Mouse (Mus musculus): ENCODE data around the gene Tmem18.

The Tmem18 gene

DNA sequence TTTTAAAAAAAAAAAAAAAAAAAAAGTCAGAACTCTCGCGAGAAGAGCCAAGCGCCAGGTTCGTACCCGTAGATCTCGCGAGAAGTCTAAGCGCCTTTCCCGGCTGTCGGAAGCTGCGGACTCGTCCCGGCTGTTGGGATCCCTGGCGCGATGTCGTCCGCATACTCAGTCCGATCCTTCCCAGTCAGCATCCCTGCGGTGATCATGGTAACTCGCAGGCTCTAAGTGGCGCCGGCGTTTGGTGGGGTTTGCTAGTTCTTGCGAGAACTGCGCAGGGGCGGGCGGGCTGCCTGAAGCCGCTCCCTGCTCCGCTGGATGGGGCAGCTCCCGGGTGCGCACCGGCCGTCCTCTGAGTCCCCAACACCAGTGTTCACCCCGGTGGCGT, at the start of gene Tmem18:
Gene Tmem18, plus strand, starts transcription at position 71 of the 385 bp plus-strand sequence.
- DNase-seq, result peak; percentile 82

GRCm38 (mm10) chr12:30557349-30557748, 26.9 kb upstream of the Tmem18 start:
- DNase-seq, result no peak

DNA sequence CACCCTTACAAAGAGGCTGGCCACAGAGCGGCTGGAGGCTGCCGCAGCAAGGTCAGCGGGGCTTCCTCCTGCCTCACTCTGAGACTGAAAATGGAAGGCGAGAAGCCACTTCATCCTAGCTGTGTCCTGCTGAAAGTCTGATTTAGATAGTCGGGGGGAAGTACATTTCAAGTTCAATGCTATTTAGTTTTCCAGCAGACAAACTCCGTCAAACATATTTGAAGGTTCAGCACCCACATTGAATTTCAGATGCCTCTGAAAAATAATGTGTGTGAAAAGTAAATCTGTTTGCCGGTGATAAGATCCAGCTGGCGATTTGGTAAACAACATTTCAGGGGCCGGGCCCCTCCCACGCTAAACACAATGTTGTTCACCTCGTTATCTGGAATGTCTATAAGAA, 22.8 kb upstream of the Tmem18 start:
- no peak for DNase-seq

DNA sequence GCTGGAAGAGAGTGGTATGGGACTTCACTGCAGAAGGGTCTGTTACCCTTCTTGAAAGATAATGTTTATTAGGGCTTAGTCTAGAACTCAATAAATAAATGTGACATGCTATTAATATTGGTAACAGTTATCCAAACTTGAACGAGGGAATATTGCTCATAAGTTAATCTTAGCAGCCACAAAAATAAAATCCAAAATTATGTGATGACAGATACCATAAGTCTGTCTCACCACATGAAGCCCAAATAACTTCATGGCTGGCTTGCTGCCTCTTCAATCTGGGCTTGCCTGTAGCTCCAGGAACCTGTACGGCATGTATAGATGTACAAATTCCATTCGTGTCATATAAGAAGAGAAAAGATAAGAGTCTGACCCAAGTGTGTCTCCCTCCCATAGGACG, 12.2 kb upstream of the Tmem18 start:
- DNase-seq, result no peak

DNA sequence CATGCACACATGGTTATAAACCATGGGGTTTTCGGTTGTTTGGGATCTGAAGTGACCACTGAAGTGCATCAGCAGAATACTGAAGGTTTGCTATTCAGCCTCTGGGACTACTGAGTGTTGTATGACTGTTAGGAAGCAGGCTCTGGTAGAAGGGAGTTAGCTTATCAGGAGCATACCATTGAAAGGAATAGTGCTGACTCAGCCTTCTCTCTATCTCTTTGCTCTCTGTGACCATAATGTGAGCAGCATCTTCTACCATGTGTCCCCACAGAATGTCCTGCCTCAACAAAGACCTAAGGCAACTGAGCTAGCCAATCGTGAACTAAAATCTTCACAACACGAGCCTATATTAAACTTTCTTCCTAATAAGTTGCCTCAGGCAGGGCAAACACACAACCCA, 8.3 kb upstream of the Tmem18 start:
- DNase-seq, result no peak

- peak; percentile 51 to 62 for DNase-seq
These were observed 6.2 kb upstream of the Tmem18 start for GRCm38 (mm10) chr12:30578019-30578418.

- no peak for DNase-seq
These were observed 2.9 kb upstream of the Tmem18 start for GRCm38 (mm10) chr12:30581277-30581676.

DNA sequence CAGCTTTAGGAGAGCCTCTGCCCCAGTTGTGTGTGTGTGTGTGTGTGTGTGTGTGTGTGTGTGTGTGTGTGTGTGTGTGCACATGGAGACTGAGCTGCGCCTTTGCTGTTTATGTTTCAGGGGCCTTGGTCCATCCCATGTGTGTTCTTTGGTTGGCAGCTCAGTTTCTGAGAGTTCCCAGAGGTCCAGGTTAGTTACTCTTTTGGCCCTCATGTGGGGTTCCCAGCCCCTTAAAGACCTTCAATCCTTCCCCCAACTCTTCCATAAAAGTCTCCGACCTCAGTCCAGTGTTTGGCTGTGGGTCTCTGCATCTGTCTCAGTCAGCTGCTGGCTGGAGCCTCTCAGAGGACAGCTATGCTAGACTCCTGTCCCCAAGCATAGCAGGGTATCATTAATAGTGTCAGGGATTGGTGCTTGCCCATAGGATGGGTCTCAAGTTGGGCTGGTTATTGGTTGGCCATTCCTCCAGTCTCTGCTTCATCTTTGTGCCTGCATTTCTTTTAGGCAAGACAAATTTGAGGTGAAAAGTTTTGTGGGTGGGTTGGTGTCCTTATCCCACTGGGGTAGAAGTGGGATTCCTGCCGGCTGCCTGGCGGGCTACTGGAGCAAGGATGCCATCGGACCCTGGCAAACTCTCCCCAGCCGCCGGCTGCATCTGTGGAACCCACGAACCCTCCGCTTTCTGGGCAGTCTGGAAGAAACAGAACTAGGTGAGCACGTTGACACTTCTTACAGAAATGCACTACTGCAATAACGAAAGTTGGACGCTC, 455 bp upstream of the Tmem18 start:
- no peak for DNase-seq

DNA sequence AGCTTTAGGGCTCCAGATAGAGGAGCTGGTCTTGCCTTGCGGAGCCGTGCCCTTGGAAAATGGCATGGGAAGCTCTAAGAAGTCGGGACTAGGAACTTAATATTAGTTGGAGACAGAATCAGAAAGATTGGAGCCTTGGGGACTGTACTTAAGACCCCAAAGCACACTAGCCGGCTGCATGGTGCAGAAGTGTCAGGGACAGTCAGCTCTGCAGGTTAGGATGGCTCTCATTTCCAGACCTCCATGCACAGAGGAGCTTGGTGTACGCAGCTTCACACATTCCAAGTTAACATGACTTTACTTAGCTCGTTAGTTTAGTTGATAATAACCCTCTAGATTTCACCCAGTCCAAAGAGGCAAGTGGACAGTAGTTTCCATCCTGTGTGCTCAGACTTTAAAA, 637 bp downstream of the Tmem18 start:
- no peak for DNase-seq

DNA sequence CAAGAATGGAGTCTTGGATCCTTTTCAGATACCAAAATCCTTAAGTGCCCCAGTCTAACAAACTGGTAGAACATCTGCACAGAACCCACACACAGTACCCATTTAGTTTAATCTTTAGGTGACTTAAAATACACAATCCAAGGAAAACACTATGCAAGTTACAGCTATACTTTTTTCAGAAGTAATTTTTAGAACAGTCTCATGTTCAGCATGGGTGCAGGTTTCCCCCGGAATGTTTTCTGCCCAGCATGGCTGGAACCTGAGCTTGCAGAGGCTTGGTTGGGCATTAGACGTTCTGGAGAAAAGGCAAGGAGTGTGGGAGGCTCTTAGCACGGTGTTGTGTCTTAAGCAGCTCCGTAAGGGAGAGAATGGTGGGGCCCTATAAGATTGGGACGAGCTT, 7.6 kb downstream of the Tmem18 start:
- no peak for DNase-seq

DNA sequence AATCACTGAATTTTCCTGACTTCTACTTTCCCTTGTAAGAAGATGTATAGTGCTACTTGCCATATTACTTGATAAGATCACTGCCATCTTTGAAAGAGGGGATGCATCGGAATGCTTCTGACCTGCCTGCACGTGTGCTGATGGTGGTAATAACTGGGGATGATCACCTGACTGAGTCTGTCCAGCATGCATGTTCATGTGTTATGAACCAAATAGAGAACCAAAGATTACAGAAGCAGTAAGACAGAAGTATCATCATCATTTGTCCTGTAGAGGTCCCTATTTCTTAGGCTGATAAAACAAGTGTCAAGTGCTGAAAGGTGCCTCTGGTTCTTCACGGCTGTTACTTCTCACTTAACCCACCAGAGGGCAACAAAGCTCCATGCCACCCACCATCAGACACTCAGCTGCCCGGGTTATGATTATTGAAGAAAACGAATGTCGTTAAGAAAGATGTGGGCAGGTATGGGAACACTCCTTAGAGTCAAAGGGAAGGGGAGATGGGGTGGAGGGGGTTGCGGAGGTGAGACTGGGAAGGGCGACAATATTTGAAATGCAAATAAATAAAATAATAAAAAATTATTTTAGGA, 12.7 kb downstream of the Tmem18 start:
- peak; percentile 40 to 51 for DNase-seq

DNA sequence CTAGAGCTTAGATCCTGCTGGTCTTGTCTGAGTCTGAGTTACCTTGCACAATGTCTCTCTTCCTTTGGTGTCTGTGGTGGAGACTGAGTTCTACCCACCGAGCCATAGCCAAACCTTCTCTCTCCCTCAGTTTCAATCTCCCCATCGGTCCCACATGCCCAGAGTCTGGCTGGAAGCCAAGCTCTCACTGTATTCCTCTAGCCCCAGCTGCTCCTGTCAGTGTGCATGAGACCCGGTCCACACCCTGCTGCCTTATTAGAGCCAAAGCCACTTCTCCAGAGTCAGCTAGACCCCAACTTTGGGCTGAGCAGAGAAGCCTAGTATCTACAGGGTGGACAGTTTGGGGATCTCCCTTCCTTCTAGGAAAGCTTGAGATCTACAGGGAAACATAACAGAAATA, 14.7 kb downstream of the Tmem18 start:
- DNase-seq, result no peak

DNA sequence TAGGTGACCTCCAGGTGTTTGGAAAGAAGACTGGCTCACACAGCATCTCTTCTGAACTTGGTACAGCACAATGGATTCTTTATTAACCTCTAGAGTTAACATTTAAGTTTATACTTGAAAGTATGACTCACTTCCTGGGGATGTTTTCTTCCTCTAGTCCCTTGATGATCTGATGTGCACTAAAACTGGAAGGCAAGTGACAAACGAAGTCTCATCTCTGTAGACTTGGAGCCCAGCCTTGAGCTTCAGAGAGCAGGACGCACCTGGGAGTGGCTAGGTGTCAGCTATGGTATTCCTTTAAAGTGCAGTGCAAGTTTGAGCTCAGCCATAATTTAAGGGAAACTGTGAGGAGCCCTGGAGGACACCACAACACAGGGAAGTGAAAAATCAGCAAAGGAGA, 15.2 kb downstream of the Tmem18 start:
- no peak for DNase-seq

DNA sequence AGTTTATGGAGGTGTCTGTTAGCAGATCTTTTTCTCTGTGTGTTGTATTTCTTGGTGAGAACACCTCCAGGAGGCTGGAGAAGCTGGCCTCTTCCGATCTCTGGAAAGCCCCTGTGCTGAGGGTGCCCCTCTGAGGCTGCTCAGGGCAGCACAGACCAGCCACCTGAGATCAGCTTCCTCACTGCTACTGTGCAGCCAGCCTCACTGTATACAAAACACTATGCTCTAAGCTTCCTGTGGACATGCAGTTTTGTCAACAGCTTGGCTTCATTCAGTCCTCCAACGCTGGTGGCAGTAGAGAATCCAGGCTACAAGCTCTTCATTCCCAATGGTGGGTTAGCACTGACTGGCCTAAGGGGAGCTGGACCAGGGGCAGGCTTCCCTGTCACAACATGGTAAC, 15.8 kb downstream of the Tmem18 start:
- DNase-seq, result no peak

- DNase-seq, result no peak
These were observed 19.8 kb downstream of the Tmem18 start for GRCm38 (mm10) chr12:30604012-30604411.

DNA sequence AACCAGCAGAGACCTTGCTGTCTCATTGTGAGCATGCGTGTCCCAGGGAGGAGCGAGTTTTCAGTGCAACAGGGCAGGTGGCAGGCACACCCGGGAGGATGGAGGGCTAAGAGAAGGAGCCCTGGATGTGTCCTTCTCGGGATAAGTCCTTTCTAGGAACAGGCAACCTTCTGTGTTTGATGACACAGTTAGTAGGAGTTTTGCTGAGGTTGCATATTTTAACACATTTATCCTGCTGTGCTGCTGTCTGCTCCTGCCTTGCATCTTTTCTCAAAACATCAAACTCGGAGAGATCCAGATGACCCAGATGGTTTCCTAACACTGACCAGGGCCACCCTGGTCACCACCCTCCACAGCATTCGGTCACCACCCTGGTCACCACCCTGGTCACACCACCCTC, 20.6 kb downstream of the Tmem18 start:
- no peak for DNase-seq

- no peak for DNase-seq
These were observed 21.7 kb downstream of the Tmem18 start for GRCm38 (mm10) chr12:30605941-30606340.

- DNase-seq, result no peak
These were observed 22.5 kb downstream of the Tmem18 start for GRCm38 (mm10) chr12:30606743-30607142.

GRCm38 (mm10) chr12:30618425-30618824, 34.2 kb downstream of the Tmem18 start:
- no peak for DNase-seq

GRCm38 (mm10) chr12:30628466-30628865, 44.2 kb downstream of the Tmem18 start:
- no peak for DNase-seq

GRCm38 (mm10) chr12:30634534-30634933, 50.3 kb downstream of the Tmem18 start:
- no peak for DNase-seq

All from cerebellum, adult 18-20 months (tissue).